Mouse (Mus musculus) cerebellum, adult 11-12 months (tissue): ENCODE measurements at regions not wholly inside any gene's neighbourhood (a gene's known extent, or its start where the extent isn't known, plus 50 kb on each side); places are given as distances from the start of the nearest gene placed in this dataset.
A peak's percentile ranks its signal among the peaks of the same experiment; 100 is the strongest.

ENCODE experiments used
- DNase-seq: peaks from one replicate; pipeline ENCODE4 v3.0.0; 2022

- DNase-seq: no peak
Observed at GRCm38 (mm10) chr14:105950924-105951323, 54.3 kb upstream of the Spry2 start.

- no peak for DNase-seq
Observed at GRCm38 (mm10) chr14:105955082-105955481, 58.5 kb upstream of the Spry2 start.

DNA sequence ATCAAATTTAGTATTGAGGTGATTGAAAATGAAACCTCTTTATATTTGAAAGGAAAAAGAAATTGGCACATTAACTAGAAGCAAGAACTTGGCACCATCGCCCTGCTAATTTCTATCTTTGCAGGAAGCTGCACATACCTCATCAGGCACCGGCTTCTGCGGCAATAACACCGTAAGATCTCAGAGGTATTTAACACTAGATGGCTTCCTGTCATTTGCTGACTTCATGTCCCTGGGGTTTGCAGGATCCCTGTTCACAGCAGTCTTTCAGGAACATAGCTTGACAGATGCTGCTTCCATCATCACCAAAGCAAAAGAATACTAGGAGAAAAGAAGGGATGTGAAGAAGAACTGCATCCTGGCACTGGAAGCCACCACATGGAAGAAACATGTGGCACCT, 60.2 kb upstream of the Spry2 start:
- no peak for DNase-seq

DNA sequence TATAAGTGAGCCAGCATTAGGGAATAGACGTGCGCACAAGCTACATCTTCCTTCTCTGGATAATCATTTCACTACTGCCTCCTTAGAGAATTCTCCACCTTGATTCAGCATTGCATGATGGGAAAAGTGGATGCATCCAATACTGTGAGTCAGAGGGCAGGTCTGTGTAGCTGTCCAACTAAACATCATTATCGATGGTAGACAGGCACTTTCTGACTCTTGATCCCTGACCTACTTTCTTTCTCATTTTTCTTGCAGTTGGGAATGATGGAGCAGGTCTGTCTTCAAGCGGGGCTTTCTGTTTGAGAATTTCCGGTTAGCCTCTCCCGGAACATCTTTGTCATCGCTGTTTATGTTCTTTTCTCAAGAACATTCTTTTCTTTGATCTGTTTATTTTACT, 61.4 kb upstream of the Spry2 start:
- DNase-seq: no peak

DNA sequence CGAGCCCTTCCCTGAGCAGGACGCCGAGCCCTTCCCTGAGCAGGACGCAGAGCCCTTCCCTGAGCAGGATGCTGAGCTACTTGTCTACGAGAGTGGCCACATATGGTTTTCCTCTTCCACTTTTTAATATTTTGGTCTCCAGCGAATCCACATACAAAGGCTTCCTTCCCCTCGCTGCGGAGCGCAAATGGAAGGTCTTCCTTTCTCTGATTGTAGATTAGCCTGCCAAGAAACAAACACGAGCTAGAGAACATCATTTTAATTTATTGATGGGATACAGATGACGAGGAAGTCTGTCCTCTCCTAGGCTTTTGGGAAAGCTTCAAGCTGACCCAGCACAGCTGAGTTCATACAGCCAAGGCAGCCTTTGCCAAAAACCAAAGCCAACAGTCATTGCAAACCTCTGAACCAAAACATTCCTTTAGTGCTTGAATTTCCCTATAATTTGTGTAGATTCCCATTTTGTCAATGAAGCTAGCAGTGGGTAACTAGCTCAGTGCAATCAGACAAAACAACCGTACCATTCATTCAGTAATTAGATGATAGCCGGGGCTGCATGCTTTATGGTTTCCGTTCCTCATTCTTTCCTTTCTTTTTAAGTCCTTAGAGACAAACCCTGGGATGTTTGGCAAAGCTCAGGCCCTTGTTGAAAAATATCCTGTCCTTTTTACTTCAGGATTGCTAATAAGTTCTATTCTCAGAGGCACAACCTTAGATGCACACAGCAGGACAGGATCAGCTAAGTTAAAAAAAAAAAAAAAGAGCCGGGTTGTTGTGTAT, 83.1 kb upstream of the Spry2 start:
- DNase-seq: no peak

DNA sequence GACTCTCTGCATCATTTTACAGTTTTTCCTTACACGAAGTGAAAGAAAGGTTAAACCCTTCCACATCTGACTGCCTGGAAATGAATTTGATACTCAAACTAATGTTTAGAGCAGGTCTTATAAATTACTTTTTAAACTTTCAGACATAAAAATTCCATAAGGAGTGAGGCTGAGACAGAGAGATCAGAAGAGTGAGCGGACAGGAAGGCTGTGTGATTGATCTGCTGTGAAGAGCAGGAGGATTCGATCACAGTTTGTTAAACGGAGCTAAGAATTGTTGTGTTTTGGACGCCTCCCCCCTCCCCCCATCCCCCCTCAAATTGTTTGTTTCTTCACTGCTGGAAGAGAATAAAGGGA, 83.7 kb upstream of the Spry2 start:
- DNase-seq: no peak

DNA sequence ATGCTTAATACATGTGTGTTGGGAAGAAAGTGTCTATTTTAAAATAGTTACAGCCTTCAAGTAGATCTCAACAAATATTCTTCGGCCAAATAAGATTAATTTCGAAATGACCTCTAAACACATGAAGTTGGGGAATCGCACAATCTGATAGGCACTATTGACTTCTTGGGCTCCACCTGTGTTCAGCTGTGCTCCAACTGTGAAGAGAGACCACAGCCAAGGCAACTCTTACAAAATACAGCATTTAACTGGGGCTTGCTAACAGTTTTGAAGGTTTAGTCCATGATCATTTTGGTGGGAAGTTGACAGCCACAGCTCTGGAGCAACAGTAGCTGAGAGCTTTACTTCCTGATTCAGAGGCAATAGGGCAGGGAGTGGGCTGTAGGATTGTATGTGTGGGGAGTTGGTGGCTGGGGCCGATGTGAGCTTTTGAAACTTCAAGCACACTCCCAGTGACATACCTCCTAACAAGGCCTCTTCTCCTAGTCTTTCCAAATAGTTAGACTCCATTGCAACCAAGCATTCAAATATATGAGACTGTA, 90.8 kb upstream of the Spry2 start:
- no peak for DNase-seq

- DNase-seq: no peak
Observed at GRCm38 (mm10) chr14:105988738-105989137, 92.1 kb upstream of the Spry2 start.

DNA sequence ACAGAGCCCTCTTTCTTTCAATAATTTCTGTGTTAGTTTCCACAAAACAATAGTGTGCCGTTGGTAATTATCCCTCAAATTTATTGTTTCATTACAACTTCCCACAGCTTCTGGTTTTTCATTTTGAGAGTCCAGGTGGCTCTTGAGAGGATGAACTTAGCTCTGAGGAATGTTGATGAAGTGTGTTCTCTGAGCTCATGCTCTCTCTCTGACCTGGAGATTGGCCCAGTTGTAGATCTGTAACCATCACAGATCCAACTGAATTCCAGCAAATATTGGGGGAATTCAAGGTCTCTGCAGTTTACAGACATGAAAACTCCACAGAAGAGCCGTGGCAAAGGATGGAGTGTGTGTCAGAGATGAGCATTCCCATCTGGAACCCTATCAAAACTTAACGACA, 96.5 kb upstream of the Spry2 start:
- DNase-seq: no peak

DNA sequence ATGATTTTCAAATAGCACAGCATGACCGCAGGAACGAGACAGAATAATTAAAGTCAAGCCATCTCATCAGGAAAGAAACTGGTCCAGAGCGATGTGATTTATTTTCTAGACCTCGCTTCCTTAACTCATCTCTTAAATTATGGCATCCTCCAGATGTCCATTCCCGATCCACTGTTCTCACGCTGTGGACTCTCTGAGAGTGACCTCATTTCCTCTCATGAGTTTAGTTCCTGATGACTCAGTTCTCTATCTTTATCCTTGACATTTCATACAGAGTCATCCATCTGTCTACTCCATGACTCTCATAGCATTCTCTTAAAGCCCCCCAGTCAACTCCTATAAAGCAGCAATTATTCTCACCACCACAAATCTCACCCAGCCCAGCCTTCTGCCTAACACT, 103.2 kb upstream of the Spry2 start:
- DNase-seq: no peak

DNA sequence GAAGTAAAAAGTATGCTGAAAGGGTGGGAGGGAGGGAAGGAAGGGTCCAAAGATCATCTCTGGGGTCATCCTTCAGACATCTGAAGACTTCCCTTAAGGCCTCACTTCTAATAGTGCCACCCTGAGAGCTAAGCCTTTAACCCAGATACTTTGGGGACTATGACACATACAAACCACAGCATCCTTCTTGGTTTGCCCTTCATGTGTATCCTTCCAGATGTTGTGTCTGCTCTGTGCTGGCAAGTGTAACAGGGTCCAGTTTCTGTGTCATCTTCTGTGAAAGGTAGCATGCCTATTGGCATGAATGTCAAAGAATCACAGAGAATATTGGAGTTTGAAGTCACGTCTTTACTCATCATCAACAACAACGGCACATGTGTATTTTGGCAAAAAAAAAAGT, 98.2 kb upstream of the Trim52 start:
- DNase-seq: no peak

DNA sequence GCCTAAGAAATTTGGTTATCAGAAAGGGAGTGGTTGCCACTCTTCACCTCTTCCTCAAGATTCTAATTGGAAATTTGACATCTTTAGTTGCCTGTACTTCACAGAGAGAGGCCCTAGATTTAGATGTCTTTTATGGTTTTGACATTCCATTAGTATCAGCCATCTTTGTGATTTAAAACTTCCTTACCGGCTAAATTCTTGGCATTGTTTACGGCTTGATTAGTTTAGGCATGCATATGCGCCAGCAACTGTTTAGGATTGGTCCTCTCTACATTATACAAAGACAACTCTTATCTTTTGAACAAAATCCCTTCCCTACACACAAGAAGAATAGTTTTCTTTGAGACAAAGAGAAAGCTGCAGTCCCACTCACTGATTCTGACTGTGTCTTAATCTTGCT, 97.0 kb upstream of the Trim52 start:
- no peak for DNase-seq

DNA sequence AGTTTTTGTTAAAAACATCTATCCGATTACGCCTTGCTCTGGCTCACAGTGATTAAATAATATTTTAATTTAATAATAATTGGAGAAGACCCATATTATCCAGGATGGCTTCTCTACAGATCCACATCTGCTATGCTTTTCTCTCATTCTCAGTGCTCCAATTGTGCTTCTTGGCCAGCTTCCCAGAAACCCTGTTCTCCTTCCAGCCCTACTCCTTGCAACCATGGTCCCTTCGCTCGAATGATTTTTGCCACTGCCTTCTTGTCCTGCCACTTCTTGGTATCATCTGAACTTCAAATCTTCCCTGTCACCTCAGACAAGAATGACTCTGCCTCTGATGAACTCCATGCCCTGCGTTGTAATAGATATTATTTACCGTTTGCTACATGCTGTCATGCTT, 95.0 kb upstream of the Trim52 start:
- DNase-seq: no peak

- no peak for DNase-seq
Observed at GRCm38 (mm10) chr14:106011991-106012427, 94.0 kb upstream of the Trim52 start.

DNA sequence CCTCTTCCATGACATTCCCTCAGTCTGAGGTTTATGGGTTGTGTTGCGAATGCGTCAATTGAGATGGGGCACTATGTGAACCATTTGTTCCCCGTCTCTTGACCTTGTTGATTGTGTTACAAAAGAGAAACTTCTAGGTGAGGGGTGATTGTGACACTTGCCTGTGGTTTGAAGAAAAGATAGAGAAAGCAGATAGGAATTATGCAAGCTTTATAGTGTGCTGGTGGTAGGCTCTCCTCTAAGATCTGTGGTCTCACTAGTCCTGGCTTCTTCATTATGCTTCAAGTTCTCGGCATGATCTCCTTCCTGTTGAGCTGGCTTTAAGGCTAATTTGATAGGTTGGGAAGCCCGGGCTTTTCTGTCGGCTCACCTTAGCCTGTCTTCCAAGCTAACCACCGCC, 83.2 kb upstream of the Trim52 start:
- no peak for DNase-seq

- no peak for DNase-seq
Observed at GRCm38 (mm10) chr14:106026815-106027214, 79.2 kb upstream of the Trim52 start.

GRCm38 (mm10) chr14:106027686-106028085, 78.3 kb upstream of the Trim52 start:
- no peak for DNase-seq

- no peak for DNase-seq
Observed at GRCm38 (mm10) chr14:106031094-106031493, 74.9 kb upstream of the Trim52 start.

DNA sequence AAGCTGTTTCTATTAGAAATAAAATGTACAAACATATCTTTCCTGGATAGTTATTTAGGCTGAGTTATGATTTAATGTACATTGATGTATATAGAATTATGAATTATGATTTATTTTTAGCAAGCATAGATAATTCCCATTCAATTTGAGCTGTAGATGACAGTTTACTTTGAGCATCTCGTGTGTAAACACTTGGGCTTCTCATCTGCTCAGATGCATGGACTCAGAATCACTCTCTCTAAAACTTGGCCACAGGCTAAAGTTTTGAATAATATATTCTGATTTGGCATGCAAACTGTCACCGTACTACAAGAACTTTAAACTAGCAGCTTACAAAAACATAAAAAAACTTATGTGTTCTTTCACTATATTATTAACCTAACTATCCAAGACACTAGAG, 72.2 kb upstream of the Trim52 start:
- DNase-seq: no peak

GRCm38 (mm10) chr14:106034933-106035665, 70.9 kb upstream of the Trim52 start:
- no peak for DNase-seq

DNA sequence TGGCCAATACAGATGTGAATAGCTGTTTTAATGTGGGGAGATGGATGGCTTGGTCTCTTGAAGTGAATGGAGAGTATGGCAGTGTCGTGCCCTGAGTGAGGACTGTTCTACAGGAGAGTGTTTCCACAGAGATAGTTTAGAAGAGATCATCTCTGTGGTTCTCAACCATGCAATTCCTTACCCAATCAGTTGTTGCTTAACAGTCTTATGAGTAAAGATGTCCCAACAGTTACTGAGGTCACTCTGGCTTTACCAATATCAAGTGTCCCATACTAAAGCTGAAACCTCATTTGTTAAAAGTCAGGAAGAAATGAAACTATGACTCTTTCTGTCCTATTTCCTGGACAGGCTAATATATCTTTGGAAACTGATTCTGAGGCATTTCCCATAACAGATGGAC, 61.7 kb upstream of the Trim52 start:
- no peak for DNase-seq

DNA sequence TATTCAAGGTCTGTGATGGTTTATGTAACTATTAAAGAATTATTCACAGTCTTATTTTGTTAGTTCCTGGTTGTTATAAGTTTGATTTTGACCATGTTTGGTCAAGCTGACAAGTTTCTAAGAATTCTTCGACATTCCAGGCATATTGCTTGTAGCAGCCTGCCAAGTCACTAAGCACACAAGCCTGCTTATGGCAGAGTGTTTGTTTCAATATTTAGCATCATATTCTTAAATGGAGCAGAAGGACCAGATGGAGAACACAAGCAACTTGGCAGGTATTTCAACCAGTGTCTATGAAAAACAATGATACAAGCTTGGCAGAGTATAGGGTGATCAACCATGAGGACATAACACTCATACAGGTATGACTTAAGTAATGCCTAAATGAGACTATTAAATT, 55.8 kb upstream of the Trim52 start:
- peak; percentile 21 for DNase-seq

DNA sequence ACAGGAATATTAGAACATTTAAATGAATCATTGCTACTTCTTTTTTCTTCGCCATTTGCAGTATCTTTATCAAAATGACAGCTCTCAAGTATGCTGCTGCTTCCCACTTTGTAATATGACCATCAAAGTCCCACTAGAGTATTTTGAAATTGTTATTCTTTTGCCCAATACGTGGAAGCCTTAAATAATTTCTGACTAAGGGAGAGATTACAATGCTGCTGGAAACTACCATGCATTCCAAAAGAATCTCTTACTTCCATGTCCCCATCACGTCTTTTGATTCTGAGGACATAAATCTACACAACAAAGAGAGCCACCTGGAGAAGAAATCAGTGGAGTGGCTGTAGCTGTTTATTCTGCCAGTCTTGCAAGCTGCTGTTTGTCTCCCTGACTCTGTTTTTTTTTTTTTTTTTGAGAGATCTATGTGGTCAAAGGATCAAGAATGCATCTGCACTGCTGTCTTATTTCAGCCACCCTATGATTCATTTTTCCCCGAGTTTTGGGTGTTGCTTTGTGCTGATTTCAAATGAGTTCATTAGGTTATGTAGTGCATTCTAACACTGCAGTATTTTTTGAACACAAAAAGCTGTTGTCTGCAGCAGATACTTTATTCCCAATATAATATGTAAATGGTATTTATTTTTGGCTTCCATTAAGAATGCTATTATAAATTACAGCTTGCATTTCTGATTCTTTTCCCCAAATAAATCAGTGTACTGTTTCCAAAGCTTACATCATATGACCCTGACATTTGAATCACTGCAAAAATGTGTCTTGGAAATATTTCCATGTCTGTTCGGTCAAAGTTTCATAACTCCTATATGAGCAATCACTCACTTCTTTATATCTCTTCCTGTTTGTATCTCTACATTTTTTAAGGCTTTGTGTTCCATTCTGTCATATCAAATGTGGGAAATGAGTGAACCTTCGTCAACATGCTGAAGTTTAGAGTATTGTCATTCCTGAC, 53.1 kb upstream of the Trim52 start:
- no peak for DNase-seq
